Mouse (Mus musculus) E14TG2a.4 (cell line): Measurements from ENCODE around the gene Tmem120b.

Source experiments
- CTCF ChIP-seq: conservative IDR thresholded peaks from 2 replicates; pipeline ENCODE4 v1.5.1; 2014; ENCODE audit warnings: low read length
- NANOG ChIP-seq: IDR thresholded peaks from 2 replicates; pipeline ENCODE4 v1.6.1; 2014; ENCODE audit warnings: borderline replicate concordance, low read length, mixed read lengths
- POU5F1 ChIP-seq: IDR thresholded peaks from 2 replicates; pipeline ENCODE4 v1.6.1; 2014; ENCODE audit warnings: low read length, borderline replicate concordance

GRCm38 (mm10) chr5:123136361-123137043 lies 68.3 kb downstream of the Tmem120b start:
- no peak for TF ChIP-seq CTCF
- no peak for TF ChIP-seq POU5F1
- TF ChIP-seq NANOG: 0 out of 2 replicates have a peak, but pooled peaks have one; percentile 2
